Mouse (Mus musculus) thymus, postnatal 25 days (tissue): ENCODE measurements around the gene Pcna.

Experiments used
- DNase-seq: peaks from one replicate; pipeline ENCODE4 v3.0.0; 2022

Pcna gene

GRCm38 (mm10) chr2:132232413-132232945, 20.6 kb downstream of the Pcna start:
- DNase-seq = no peak

DNA sequence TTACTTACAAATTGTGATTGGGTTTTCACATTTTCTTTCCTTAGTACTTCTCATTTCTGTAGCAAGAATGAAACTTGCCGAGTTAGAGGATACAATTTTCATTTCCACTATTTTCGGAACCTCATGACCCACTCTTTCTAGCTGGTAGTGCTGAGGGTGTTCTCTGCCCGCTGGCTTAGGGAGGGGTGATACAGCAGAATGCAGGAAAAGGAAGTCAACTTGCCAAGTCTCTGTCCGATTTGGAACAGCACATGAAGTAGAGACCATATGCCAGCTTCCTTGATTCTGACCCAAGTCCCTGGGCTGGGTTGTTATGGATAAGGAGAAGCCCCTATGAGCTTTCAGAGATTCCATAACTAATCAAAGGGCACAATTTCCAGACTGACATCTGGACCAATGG, 28.8 kb downstream of the Pcna start:
- DNase-seq = no peak

GRCm38 (mm10) chr2:132221611-132222073, 31.5 kb downstream of the Pcna start:
- DNase-seq = no peak

DNA sequence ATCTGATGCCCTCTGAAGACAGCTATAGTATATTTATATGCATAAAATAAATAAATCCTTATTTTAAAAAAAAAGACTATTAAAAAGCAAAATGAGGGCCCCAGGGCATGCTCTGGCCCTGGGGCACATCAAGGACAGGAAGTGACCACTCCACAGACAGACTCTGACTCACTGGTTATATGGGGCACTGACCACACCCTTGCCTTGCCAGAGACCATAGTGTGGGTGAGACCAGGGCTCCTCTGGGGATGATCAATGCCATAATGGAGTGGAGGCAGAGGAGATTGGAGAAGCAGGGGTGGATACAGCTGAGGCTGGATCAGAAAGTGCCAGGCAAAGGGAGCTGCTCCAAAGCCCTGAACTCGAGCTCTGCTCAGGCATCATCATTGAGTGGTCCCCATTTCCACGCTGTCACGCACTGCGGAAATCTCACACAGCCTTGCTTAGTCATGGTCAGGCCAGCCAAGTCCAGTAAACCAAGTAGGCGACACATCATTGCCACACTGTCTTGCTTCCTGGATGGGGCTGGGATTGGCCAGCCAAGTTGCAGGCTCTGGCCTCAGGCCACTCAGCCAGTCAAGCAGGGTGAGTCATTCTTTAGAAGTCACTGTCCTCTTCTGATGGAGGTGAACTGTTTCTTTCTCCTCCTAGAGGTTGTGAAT, 41.0 kb downstream of the Pcna start:
- no peak for DNase-seq

DNA sequence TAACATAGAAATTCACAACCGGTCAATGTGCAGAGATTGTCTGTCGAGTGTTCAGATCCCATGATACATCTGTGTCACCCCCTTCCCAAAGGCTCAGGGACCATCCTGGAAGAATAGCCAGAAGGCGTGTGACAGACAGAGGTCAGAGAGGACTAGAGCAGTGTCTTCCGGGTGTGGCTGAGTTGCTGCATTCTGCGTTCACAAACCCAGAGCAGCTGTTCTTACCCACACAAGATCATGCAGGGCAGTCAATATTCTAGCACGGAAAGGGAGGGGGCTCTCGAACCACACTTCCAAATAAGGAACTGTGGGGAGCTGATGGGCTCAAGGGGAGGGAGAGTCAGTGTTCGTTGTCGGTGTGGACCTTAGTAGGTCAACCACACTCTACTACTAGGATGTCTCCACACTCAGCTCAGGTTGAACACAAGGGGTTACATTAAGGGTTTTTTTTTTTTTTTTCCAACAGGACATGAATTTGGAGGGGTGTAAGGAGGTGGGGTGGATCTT, 42.3 kb downstream of the Pcna start:
- DNase-seq = no peak

GRCm38 (mm10) chr2:132208246-132208881, 44.8 kb downstream of the Pcna start:
- DNase-seq = no peak

GRCm38 (mm10) chr2:132206316-132206881, 46.7 kb downstream of the Pcna start:
- DNase-seq = no peak

GRCm38 (mm10) chr2:132205549-132205948, 47.6 kb downstream of the Pcna start:
- no peak for DNase-seq

DNA sequence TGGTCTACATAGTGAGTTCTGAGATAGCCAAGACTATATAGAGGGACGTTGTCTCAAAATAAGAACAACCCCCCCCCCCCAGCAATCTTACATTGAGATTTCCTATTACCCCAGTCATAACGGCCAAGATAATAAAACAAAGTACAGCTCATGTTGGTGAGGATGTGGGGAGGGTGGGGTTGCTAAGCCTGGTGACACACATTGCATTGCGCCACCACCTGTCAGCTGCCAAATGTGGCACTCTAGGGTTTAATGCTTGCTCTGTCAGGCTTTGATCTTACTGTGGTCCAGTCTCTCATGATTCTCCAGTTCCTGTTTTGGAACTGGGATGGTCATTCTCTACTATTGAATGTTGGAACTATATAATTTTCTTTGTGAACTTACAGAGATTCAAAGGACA, 49.3 kb downstream of the Pcna start:
- peak; percentile 6 for DNase-seq

GRCm38 (mm10) chr2:132203186-132203585, 49.9 kb downstream of the Pcna start:
- DNase-seq = no peak
